Comparison of ENCODE assay signal across 8 mouse cellular contexts in the genomic region with DNA sequence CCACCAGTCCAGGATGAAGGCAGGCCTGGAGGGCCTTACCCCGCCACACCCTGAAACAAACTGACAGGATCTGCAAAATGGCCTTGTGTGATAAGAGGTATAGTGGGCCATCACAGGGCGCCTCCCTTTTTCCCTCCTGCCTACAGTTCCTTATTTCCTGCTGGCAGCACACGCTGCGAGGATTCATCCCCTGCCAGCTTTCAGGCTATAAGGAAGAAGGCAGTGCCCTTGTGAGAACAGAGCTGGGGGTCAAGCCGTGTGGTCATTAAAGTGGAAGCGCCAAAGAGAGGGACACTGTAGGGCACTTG. TPM values are rescaled to one million over a fixed set of nuclear protein-coding genes. Genes with fewer than 3 reads are reported as not detected.
A peak's percentile ranks its signal among the peaks of the same experiment; 100 is the strongest.
DNase-seq lines count a peak whose midpoint lies in the region; ATAC-seq and TF ChIP-seq lines count a peak whose summit lies in the region.

No protein-coding gene starts in this region.

- H3K4me2 ChIP-seq in embryonic facial prominence, embryonic 11.5 days (ENCODE audit: low read depth, low read length) = peak overlapping the region; percentile 56
- H3K4me2 ChIP-seq in hindbrain, postnatal 0 days (ENCODE audit: low read depth, low read length) = peak overlapping the region; percentile 73
- peak overlapping the region; percentile 93 for H3K4me2 ChIP-seq in midbrain, embryonic 13.5 days (replicated peaks)

- intact Hi-C loops in left cerebral cortex, postnatal 14 days (cut with DNase I) = loop anchor here (2.0 to 5.0 kb wide), 2 partner anchors 71 to 105 kb away; a partner anchor contains a TSS

- H3K4me1 ChIP-seq in embryonic facial prominence, embryonic 11.5 days (ENCODE audit: control insufficient read depth, insufficient read depth, low read length) = peaks cover 4% of the 10 kb centered on the region; the same call in 1 of the 2 replicates
- 0 out of 2 replicates have a peak, but pooled peaks cover 5% of the 10 kb centered on the region for H3K4me1 ChIP-seq in hindbrain, postnatal 0 days (ENCODE audit: insufficient read depth, low read length)
- H3K4me1 ChIP-seq in midbrain, embryonic 13.5 days (replicated peaks) = peaks cover 45% of the 10 kb centered on the region

- peak overlapping the region; percentile 97 for H3K9ac ChIP-seq in embryonic facial prominence, embryonic 11.5 days (replicated peaks; ENCODE audit: low read length)
- H3K9ac ChIP-seq in hindbrain, postnatal 0 days (replicated peaks; ENCODE audit: low read length) = peak overlapping the region; percentile 89
- peak overlapping the region; percentile 95 for H3K9ac ChIP-seq in midbrain, embryonic 13.5 days (replicated peaks)

- H3K9me3 ChIP-seq in embryonic facial prominence, embryonic 11.5 days (replicated peaks; ENCODE audit: control insufficient read depth, low read length) = no peaks in the 10 kb centered on the region
- no peaks in the 10 kb centered on the region for H3K9me3 ChIP-seq in hindbrain, postnatal 0 days (ENCODE audit: low read length)
- no peaks in the 10 kb centered on the region for H3K9me3 ChIP-seq in midbrain, embryonic 13.5 days

- 0 out of 2 replicates have a peak, but pooled peaks have one; percentile 32 for ATAC-seq in embryonic facial prominence, embryonic 11.5 days (replicated peaks; ENCODE audit: insufficient number of reproducible peaks, low FRiP score, low TSS enrichment, low read depth)
- ATAC-seq in hindbrain, postnatal 0 days = peak; percentile 0
- ATAC-seq in midbrain, embryonic 13.5 days = peak; percentile 11; the same call in 1 of the 2 replicates
- ATAC-seq in granulocyte monocyte progenitor cell, adult 5-6 weeks (replicated peaks; ENCODE audit: poor library complexity, severe bottlenecking) = no peak

- TF ChIP-seq CTCF in hindbrain, postnatal 0 days (IDR thresholded peaks at IDR 0.05; ENCODE audit: low read depth) = no peak

- H3K4me3 ChIP-seq in embryonic facial prominence, embryonic 11.5 days (ENCODE audit: low read depth, low read length) = peak overlapping the region; percentile 83
- H3K4me3 ChIP-seq in hindbrain, postnatal 0 days (ENCODE audit: low read length) = peak overlapping the region; percentile 92
- H3K4me3 ChIP-seq in midbrain, embryonic 13.5 days (replicated peaks) = peak overlapping the region; percentile 76

- H3K27me3 ChIP-seq in embryonic facial prominence, embryonic 11.5 days (ENCODE audit: control insufficient read depth, insufficient read depth, low read length) = no peaks in the 10 kb centered on the region
- H3K27me3 ChIP-seq in hindbrain, postnatal 0 days (ENCODE audit: insufficient read depth, low read length) = no peaks in the 10 kb centered on the region
- no peaks in the 10 kb centered on the region for H3K27me3 ChIP-seq in midbrain, embryonic 13.5 days

- peak; percentile 10 to 25 for DNase-seq in left cerebral cortex, postnatal 14 days (ENCODE audit: low spot score in 2 of 2)
- DNase-seq in left cerebral cortex, adult 9 months (ENCODE audit: low spot score in 2 of 2) = no peak
- no peak for DNase-seq in embryonic facial prominence, embryonic 11.5 days (ENCODE audit: low spot score)
- DNase-seq in hindbrain, postnatal 0 days (ENCODE audit: low spot score) = no peak
- no peak for DNase-seq in adipocyte (ENCODE audit: low spot score)
- no peak for DNase-seq in ovary, postnatal 14 days (ENCODE audit: low spot score)

- 19% methylated on average over 6 of the region's 6 CpGs for WGBS in embryonic facial prominence, embryonic 11.5 days
- 2% methylated on average over 6 of the region's 6 CpGs for WGBS in hindbrain, postnatal 0 days
- 14% methylated on average over 6 of the region's 6 CpGs for WGBS in midbrain, embryonic 13.5 days

- peaks cover 7% of the 10 kb centered on the region for H3K36me3 ChIP-seq in embryonic facial prominence, embryonic 11.5 days (replicated peaks; ENCODE audit: control insufficient read depth, insufficient read depth, low read depth, low read length)
- peaks cover 9% of the 10 kb centered on the region for H3K36me3 ChIP-seq in hindbrain, postnatal 0 days (ENCODE audit: insufficient read depth, low read length)
- peaks cover 10% of the 10 kb centered on the region for H3K36me3 ChIP-seq in midbrain, embryonic 13.5 days

- H3K27ac ChIP-seq in embryonic facial prominence, embryonic 11.5 days (replicated peaks; ENCODE audit: low read depth, low read length) = no peak overlapping the region; the same call in 1 of the 2 replicates
- peak overlapping the region; percentile 99 for H3K27ac ChIP-seq in hindbrain, postnatal 0 days
- H3K27ac ChIP-seq in midbrain, embryonic 13.5 days = peak overlapping the region; percentile 99

RNA-seq across cellular contexts. Expression of a gene that starts 1.1 kb away (rescaled TPM):
- 100 to 1,000 TPM; 282 to 291 TPM for total RNA-seq in left cerebral cortex, postnatal 14 days (2021)
- 396 and 435 TPM in 2 replicates for polyA plus RNA-seq in embryonic facial prominence, embryonic 11.5 days (2014; fragmentation: Nextera tagmentation; extraction: Ambion mirVana)
- total RNA-seq in hindbrain, postnatal 0 days (2014; rRNA removed) = 468 and 519 TPM in 2 replicates
- polyA plus RNA-seq in hindbrain, postnatal 0 days (2015; fragmentation: Nextera tagmentation; extraction: Ambion mirVana) = 372 and 378 TPM in 2 replicates
- polyA plus RNA-seq in midbrain, embryonic 13.5 days (2015; fragmentation: Nextera tagmentation; extraction: Ambion mirVana) = 527 and 571 TPM in 2 replicates
- 97.5 and 121 TPM in 2 replicates for total RNA-seq in granulocyte monocyte progenitor cell, adult 5-6 weeks (2014; fragmentation: Nextera tagmentation)
- total RNA-seq in granulocyte monocyte progenitor cell, adult 5-6 weeks (2017) = 95.4 and 119 TPM in 2 replicates

RNA-seq across cellular contexts. Expression of a gene that starts 55.5 kb away (rescaled TPM):
- 1 to 10 TPM in 1 of 2 experiments, under 1 TPM in 1; 0.55 to 1.1 TPM for total RNA-seq in left cerebral cortex, postnatal 14 days (2021)
- polyA plus RNA-seq in embryonic facial prominence, embryonic 11.5 days (2014; fragmentation: Nextera tagmentation; extraction: Ambion mirVana) = 4.2 and 5.3 TPM in 2 replicates
- 4.3 TPM in 2 replicates for total RNA-seq in hindbrain, postnatal 0 days (2014; rRNA removed)
- 3.6 and 3.9 TPM in 2 replicates for polyA plus RNA-seq in hindbrain, postnatal 0 days (2015; fragmentation: Nextera tagmentation; extraction: Ambion mirVana)
- polyA plus RNA-seq in midbrain, embryonic 13.5 days (2015; fragmentation: Nextera tagmentation; extraction: Ambion mirVana) = 1.1 and 1.9 TPM in 2 replicates
- total RNA-seq in granulocyte monocyte progenitor cell, adult 5-6 weeks (2014; fragmentation: Nextera tagmentation) = not detected in 2 replicates
- not detected in 2 replicates for total RNA-seq in granulocyte monocyte progenitor cell, adult 5-6 weeks (2017)

Comparison
In these comparisons a context has a peak if more than half of its experiments do, and no peak if none do; other contexts are left out.
1. DNase-seq: peak in left cerebral cortex, postnatal 14 days (2 of 2); none in left cerebral cortex, adult 9 months (0 of 2), embryonic facial prominence, embryonic 11.5 days (single experiment), hindbrain, postnatal 0 days (single experiment), adipocyte (single experiment) and ovary, postnatal 14 days (single experiment).
2. Peak in every context shown above with its lines, with median percentiles within 50 percentile points of each other: H3K4me2 ChIP-seq, H3K4me3 ChIP-seq and H3K9ac ChIP-seq.